Mouse (Mus musculus) limb, embryonic 12.5 days (tissue): ENCODE measurements at regions not wholly inside any gene's neighbourhood (a gene's known extent, or its start where the extent isn't known, plus 50 kb on each side); places are given as distances from the start of the nearest gene placed in this dataset.
A peak's percentile ranks its signal among the peaks of the same experiment; 100 is the strongest.

Source experiments
- ATAC-seq: fragments of 200-750 bp; cut with Nextera tagmentation; 2 replicates; pipeline ENCODE4 v1.8.0; 2017; ENCODE audit warnings: low read depth, moderate TSS enrichment; ENCODE audit not compliant: insufficient number of reproducible peaks, insufficient read depth, low FRiP score, low TSS enrichment
- H3K27ac ChIP-seq: fragments of 300-500 bp; sonication (generic); 2 replicates; pipeline ENCODE4 v1.5.1; 2016; ENCODE audit warnings: mild to moderate bottlenecking, moderate library complexity
- H3K27me3 ChIP-seq: fragments of 300-500 bp; sonication (generic); 2 replicates; pipeline ENCODE4 v1.6.1; 2016; ENCODE audit warnings: mild to moderate bottlenecking, moderate library complexity
- H3K36me3 ChIP-seq: fragments of 300-500 bp; sonication (generic); 2 replicates; pipeline ENCODE4 v1.6.1; 2016; ENCODE audit warnings: mild to moderate bottlenecking, moderate library complexity
- H3K4me1 ChIP-seq: fragments of 300-500 bp; sonication (generic); replicated peaks from 2 replicates; pipeline ENCODE4 v1.6.1; 2016
- H3K4me2 ChIP-seq: fragments of 300-500 bp; sonication (generic); 2 replicates; pipeline ENCODE4 v1.6.1; 2016; ENCODE audit warnings: mild to moderate bottlenecking, moderate library complexity
- H3K4me3 ChIP-seq: fragments of 300-500 bp; sonication (generic); replicated peaks from 2 replicates; pipeline ENCODE4 v1.5.1; 2016; ENCODE audit warnings: mild to moderate bottlenecking
- H3K9ac ChIP-seq: fragments of 300-500 bp; sonication (generic); replicated peaks from 2 replicates; pipeline ENCODE4 v1.6.1; 2016; ENCODE audit warnings: mild to moderate bottlenecking, moderate library complexity
- H3K9me3 ChIP-seq: fragments of 300-500 bp; sonication (generic); 2 replicates; pipeline ENCODE4 v1.6.1; 2016; ENCODE audit warnings: mild to moderate bottlenecking, moderate library complexity
- WGBS: fragments of 180-500 bp; shearing (Covaris S2); methylation state at CpG from one replicate; pipeline ENCODE4 v1.1.7; 2016; 5-methylcytosine and 5-hydroxymethylcytosine counted together

DNA sequence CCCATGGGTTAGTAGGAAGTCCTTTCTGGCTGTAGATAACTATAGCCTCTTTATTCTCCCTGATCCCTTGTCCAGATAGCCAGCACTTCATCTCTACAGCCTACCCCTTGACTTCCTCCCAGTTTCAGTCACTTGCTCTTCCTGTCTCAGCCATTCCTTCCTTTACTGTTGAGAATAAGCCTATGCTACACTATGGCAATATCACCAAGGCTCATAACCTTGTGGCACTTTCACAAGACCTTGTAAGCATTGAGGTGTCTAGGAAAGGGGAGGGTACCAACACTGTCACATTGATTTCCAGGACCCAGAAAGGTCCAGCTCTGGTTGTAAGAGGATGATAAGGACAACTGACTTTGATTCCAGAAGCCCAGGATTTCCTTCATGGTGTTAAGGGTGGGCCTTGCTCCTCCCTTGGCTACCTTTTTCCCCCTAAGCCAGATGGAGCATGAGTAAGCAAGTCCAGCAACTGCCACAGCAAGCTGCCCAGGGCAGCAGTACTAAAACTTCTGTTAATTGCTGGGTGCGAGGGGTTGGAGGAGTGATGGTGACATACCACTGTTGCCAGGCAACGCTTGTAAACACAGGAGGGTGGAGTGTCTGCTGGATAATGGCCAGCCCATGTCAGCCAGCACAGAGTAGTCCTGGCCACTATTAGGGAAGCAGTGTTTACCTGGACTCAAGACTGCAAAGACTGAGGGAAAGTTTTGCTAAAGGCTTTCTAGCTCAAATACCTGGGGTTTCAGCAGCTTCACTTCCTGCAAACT, 75.7 kb downstream of the Ankrd16 start:
- Histone ChIP-seq H3K4me2 (no peak overlapping the region), H3K4me3 (no peak overlapping the region), H3K9me3 (no peaks in the 10 kb centered on the region), H3K4me1 (0 out of 2 replicates have a peak, but pooled peaks cover 6% of the 10 kb centered on the region), H3K36me3 (no peaks in the 10 kb centered on the region), H3K27ac (no peak overlapping the region), H3K27me3 (no peaks in the 10 kb centered on the region), H3K9ac (no peak overlapping the region)
- ATAC-seq = peak; percentile 93
- WGBS = 12% methylated on average over 2 of the region's 2 CpGs

DNA sequence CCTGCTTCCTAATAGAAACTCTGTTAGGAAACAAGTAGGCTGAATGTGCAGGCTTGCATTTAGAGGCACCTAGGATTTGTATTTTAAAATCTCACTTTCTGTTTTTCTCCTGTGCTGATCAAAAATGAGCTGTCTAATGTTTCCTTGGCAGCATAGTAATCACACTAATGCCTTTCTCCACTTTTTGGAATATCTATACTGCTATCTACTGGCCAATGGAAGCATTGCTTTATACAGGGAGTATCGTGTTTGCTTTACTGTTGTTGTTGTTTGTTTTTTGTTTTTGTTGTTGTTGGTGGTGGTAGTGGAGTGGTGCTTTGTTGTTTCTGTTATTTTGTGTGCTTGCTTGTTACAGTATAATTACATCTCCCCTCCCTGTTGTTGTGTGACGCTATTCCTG, 92.3 kb downstream of the Ankrd16 start:
- Histone ChIP-seq H3K27me3 (no peaks in the 10 kb centered on the region), H3K4me3 (no peak overlapping the region), H3K4me2 (no peak overlapping the region), H3K27ac (no peak overlapping the region), H3K9me3 (peaks cover 2% of the 10 kb centered on the region; the same call in 1 of the 2 replicates), H3K4me1 (no peaks in the 10 kb centered on the region), H3K36me3 (no peaks in the 10 kb centered on the region), H3K9ac (no peak overlapping the region)
- WGBS = 41% methylated on average over 2 of the region's 2 CpGs
- ATAC-seq = no peak

- ATAC-seq = no peak
- no peaks in the 10 kb centered on the region for H3K36me3 ChIP-seq
- H3K27me3 ChIP-seq = no peaks in the 10 kb centered on the region
- 23% methylated on average over 1 of the region's 1 CpGs for WGBS
- H3K27ac ChIP-seq = no peak overlapping the region
- H3K4me1 ChIP-seq = no peaks in the 10 kb centered on the region
- H3K4me3 ChIP-seq = no peak overlapping the region
- peaks cover 7% of the 10 kb centered on the region; the same call in 1 of the 2 replicates for H3K9me3 ChIP-seq
- no peak overlapping the region for H3K9ac ChIP-seq
- no peak overlapping the region for H3K4me2 ChIP-seq
These were observed 102.3 kb downstream of the Ankrd16 start for GRCm38 (mm10) chr2:11880005-11880404.

- Histone ChIP-seq H3K36me3 (no peaks in the 10 kb centered on the region), H3K9ac (no peak overlapping the region), H3K9me3 (no peaks in the 10 kb centered on the region), H3K27ac (no peak overlapping the region), H3K27me3 (no peaks in the 10 kb centered on the region), H3K4me3 (no peak overlapping the region), H3K4me1 (no peaks in the 10 kb centered on the region), H3K4me2 (no peak overlapping the region)
- no peak for ATAC-seq
- 76% methylated on average over 7 of the region's 7 CpGs for WGBS
These were observed 117.3 kb downstream of the Ankrd16 start for GRCm38 (mm10) chr2:11894792-11895568.

DNA sequence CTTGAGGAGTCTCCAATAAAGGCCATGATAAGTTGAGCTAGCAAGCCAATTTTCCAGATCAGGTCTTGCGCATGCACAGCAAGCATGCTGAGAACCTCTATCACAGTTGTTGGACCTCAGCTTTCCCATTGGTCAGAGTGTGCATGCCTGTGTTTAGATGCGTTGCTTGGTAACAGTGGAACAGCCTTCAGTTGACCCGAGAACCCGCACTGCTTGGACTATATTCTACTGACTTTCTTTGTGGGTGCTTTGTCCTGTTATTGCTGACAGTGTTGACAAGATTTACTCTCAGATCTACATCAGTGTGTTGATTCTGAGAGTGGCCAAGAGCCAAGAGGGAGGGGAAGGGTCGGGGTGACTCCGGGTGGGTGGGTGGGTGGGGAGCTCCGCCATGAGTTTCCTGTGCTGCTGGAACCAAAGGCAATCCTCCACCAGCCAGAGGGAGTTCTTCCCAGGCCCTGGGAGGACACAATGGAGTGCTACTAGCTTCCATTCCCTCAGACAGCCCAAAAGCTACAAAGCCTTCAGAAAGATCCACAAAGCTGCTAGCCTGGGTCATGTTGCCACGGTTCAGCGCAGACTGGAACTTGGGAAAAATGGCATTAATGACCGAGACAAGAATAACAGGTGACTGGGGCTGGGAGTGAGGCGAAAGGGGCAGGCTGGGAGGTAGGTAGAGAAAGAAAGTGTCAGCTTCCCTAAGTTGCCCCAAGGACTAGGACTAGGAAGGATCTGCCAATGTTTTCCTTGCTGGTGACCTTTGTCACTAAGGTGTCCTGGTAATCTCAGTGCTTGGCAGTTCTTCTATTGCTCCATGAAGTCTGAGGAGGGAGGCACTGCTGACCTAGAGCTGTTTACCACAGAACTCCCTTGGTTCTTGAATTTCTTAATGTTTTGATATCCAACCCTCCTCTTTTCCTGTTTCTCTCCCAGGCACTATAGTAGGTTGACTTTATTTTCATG, 122.3 kb downstream of the Ankrd16 start:
- 78% methylated on average over 11 of the region's 11 CpGs for WGBS
- no peak for ATAC-seq
- no peaks in the 10 kb centered on the region for H3K36me3 ChIP-seq
- H3K4me2 ChIP-seq = no peak overlapping the region
- H3K27ac ChIP-seq = no peak overlapping the region
- H3K27me3 ChIP-seq = no peaks in the 10 kb centered on the region
- H3K9ac ChIP-seq = no peak overlapping the region
- H3K4me3 ChIP-seq = no peak overlapping the region
- no peaks in the 10 kb centered on the region for H3K4me1 ChIP-seq
- H3K9me3 ChIP-seq = no peaks in the 10 kb centered on the region

DNA sequence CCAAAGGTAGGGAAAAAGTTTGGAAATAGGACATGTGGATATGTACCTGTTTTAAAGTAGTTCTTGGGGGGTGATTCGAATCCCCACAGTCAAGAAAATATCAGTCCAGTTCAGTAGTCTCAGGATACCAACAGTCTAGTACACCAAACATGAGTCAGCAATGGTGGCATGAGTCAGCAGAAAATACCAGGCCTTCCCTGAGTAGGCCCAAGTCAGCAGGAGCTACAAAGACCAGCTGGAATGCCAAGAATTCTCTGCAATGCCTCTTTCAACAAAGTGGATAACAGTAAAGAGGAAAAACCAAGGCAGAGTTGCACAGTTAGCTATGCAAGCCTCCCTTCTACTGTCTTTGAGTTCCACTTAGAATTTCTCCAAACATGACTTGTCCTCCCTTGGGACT, 137.1 kb downstream of the Ankrd16 start:
- Histone ChIP-seq H3K4me3 (no peak overlapping the region), H3K9me3 (no peaks in the 10 kb centered on the region), H3K4me2 (no peak overlapping the region), H3K4me1 (no peaks in the 10 kb centered on the region), H3K9ac (no peak overlapping the region), H3K27me3 (no peaks in the 10 kb centered on the region), H3K36me3 (no peaks in the 10 kb centered on the region), H3K27ac (no peak overlapping the region)
- 84% methylated on average over 1 of the region's 1 CpGs for WGBS
- ATAC-seq = no peak

GRCm38 (mm10) chr2:11917373-11917772, 139.7 kb downstream of the Ankrd16 start:
- Histone ChIP-seq H3K4me1 (no peaks in the 10 kb centered on the region), H3K9me3 (no peaks in the 10 kb centered on the region), H3K9ac (no peak overlapping the region), H3K36me3 (no peaks in the 10 kb centered on the region), H3K27me3 (no peaks in the 10 kb centered on the region), H3K27ac (no peak overlapping the region), H3K4me3 (no peak overlapping the region), H3K4me2 (no peak overlapping the region)
- no peak for ATAC-seq

DNA sequence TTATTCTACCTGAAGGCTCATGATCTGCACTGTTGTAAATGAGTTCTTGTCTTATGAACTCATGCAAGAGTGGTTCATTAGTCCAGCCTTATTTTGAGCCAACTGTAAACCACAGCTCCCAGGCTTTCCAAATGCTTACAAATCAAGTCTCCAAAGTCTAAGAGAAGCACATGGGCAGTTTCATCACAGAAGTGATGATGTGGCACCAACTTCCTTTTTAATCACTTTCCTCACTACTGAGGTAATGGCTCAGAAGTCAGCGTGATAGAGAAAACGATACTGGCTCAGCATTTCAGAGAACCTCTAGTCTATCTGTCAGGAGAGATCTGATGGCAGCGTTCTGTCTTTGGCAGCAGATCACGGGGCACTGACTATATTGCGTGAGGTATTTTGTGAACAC, 140.4 kb downstream of the Ankrd16 start:
- Histone ChIP-seq H3K9me3 (no peaks in the 10 kb centered on the region), H3K4me1 (no peaks in the 10 kb centered on the region), H3K36me3 (no peaks in the 10 kb centered on the region), H3K4me2 (no peak overlapping the region), H3K9ac (no peak overlapping the region), H3K27me3 (no peaks in the 10 kb centered on the region), H3K4me3 (no peak overlapping the region), H3K27ac (no peak overlapping the region)
- 90% methylated on average over 5 of the region's 5 CpGs for WGBS
- no peak for ATAC-seq

- no peak overlapping the region for H3K9ac ChIP-seq
- whole genome bisulfite sequencing = 77% methylated on average over 3 of the region's 3 CpGs
These were observed 183.1 kb downstream of the Ankrd16 start for GRCm38 (mm10) chr2:11960777-11961176.

DNA sequence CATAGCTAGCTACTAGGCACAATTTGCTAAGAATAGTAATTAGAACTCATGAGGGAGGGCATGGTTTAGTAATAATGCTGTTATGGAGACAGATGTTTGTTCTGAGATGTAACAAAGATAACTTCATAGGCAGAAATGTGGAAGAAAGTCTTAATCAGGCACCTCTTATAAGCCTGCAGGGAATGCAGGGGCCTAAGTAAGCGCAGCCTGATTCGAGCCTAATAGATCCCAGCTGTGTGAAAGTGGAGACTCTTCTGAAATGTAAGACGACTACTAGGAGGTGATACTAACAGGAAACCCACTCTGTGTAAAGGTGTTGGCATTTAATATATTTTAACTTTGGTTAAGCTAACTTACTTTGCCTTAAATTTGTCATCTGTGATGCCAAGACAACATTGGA, 187.7 kb downstream of the Ankrd16 start:
- Histone ChIP-seq H3K27ac (no peak overlapping the region), H3K4me2 (no peak overlapping the region), H3K9ac (no peak overlapping the region), H3K36me3 (no peaks in the 10 kb centered on the region), H3K4me1 (no peaks in the 10 kb centered on the region), H3K9me3 (no peaks in the 10 kb centered on the region), H3K27me3 (no peaks in the 10 kb centered on the region), H3K4me3 (no peak overlapping the region)
- ATAC-seq = peak; percentile 71; the same call in 1 of the 2 replicates
- WGBS = 14% methylated on average over 3 of the region's 3 CpGs

More at GRCm38 (mm10) chr2:11960777-11961176, 183.1 kb downstream of the Ankrd16 start:
- H3K4me1 ChIP-seq = no peaks in the 10 kb centered on the region
- H3K27ac ChIP-seq = no peak overlapping the region
- H3K27me3 ChIP-seq = no peaks in the 10 kb centered on the region
- no peak overlapping the region for H3K4me3 ChIP-seq
- no peak overlapping the region for H3K4me2 ChIP-seq
- H3K36me3 ChIP-seq = no peaks in the 10 kb centered on the region
- no peaks in the 10 kb centered on the region for H3K9me3 ChIP-seq
- no peak for ATAC-seq

- no peak overlapping the region for H3K9ac ChIP-seq
- no peaks in the 10 kb centered on the region for H3K4me1 ChIP-seq
- no peak overlapping the region for H3K4me3 ChIP-seq
- ATAC-seq = no peak
- no peak overlapping the region for H3K4me2 ChIP-seq
- H3K27me3 ChIP-seq = no peaks in the 10 kb centered on the region
- H3K9me3 ChIP-seq = no peaks in the 10 kb centered on the region
- no peak overlapping the region for H3K27ac ChIP-seq
- no peaks in the 10 kb centered on the region for H3K36me3 ChIP-seq
- WGBS = 83% methylated on average over 2 of the region's 2 CpGs
These were observed 189.3 kb downstream of the Ankrd16 start for GRCm38 (mm10) chr2:11967001-11967400.
